Mouse (Mus musculus) megakaryocyte, embryonic 14.5 days (primary cell): ENCODE data around the gene Foxg1.

Source experiments
- FLI1 ChIP-seq: IDR thresholded peaks from 2 replicates; pipeline ENCODE4 v1.6.1; 2012; ENCODE audit warnings: low read length, inconsistent platforms, mixed read lengths
- GATA1 ChIP-seq: IDR thresholded peaks from 3 replicates; pipeline ENCODE4 v1.6.1; 2012; ENCODE audit warnings: mixed read lengths, low read length, inconsistent platforms, borderline replicate concordance

GRCm38 (mm10) chr12:49400036-49400852 lies 17.8 kb downstream of the Foxg1 start:
- TF ChIP-seq GATA1 (no peak), FLI1 (no peak)
